Mouse (Mus musculus) large intestine, adult 2 months (tissue): Measurements from ENCODE around the gene Gabrd. TPM values are rescaled to one million over a fixed set of nuclear protein-coding genes. Genes with fewer than 3 reads are reported as not detected.

Source experiments
- DNase-seq: peaks from one replicate; pipeline ENCODE4 v3.0.0-alpha.2; 2012; ENCODE audit warnings: low read depth, low spot score
- WGBS: fragments of 180-500 bp; shearing (Covaris S2); methylation state at CpG from one replicate; pipeline ENCODE4 v1.1.7; 2018; 5-methylcytosine and 5-hydroxymethylcytosine counted together
- polyA plus RNA-seq: library from polyadenylated mRNA; depleted of rRNA; stranded (reverse); fragments of >200 nt; gene quantifications from 2 replicates; pipeline ENCODE4 v1.2.3, GENCODE M21; 2012; rRNA removed

Gabrd gene
- polyA plus RNA-seq, 1 experiment = 0.94 TPM

DNA sequence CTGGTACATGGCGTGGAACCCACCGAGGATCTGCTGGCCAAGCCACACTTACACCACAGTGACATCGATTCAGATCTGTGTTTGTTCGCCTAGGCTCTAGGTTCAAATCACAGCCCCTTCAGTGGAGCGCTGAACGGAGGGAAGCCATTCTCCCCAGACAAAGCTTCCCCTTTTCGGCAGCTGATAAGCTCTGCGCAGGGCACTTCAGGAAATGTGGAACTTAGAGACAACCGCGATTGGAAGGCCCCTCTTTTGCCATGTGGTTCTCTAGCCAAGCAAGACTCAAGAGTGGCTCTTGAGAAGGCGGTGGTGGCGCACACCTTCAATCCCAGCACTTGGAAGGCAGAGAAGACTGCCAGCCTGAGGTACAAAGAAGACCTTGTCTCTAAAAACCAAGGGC lies 51.6 kb downstream of the Gabrd start:
- 89% methylated on average over 12 of the region's 12 CpGs for WGBS
- DNase-seq = no peak

GRCm38 (mm10) chr4:155345608-155345953 lies 52.3 kb downstream of the Gabrd start:
- no peak for DNase-seq
- 33% methylated on average over 16 of the region's 16 CpGs for WGBS

- 56% methylated on average over 47 of the region's 47 CpGs for WGBS
- no peak for DNase-seq
Measured at GRCm38 (mm10) chr4:155344716-155345607, 53.0 kb downstream of the Gabrd start.

- 65% methylated on average over 3 of the region's 3 CpGs for WGBS
- DNase-seq = no peak
Measured at GRCm38 (mm10) chr4:155344299-155344600, 53.7 kb downstream of the Gabrd start.

DNA sequence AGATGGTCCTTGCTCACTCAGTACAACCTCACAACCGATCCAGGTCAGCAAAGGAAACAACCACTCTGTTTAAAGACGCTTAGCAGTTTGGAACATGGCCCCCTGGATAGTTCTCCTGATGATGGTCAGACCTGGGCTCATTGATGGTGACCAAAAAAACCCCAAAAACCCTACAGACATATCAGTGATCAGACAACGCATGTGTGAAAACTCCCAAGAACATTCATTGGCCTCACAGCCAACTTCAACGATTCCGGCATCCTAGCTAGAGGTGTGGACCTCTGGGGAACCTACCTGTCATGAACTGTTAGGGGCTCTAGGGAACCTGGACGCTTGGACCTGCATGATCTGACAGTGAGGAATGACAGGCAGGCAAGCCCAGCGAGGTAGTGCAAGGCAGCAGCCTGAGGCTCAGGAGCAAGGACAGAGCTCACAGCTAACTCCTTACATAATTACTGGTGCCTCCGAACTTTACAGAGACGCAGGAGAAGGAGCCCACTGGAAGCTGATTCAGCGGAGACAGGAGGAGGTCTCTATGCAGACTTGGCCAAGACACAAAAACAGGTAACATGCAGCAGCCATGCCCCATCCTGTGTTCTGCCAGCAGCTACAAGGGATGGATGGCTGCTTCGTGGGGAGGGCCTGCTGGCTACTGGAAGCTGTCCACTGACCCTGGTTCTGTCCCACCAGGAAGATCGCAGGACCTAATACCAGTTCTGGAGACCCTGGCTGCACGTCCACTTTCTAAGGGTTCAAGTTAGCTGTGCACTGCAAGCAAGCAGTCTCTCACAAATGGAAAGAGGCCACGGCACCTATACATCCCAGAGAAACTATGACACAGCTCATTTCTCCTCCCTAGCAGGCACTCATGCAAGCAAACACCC lies 54.3 kb downstream of the Gabrd start:
- DNase-seq = no peak
- WGBS = 86% methylated on average over 14 of the region's 14 CpGs

GRCm38 (mm10) chr4:155336284-155337050 lies 61.4 kb downstream of the Gabrd start:
- 89% methylated on average over 12 of the region's 12 CpGs for WGBS
- DNase-seq = no peak

Other genes with a start within 250 kb of the Gabrd start
- gene Ski, start 175.5 kb downstream of the Gabrd start, polyA plus RNA-seq = 20.3 and 30.8 TPM in 2 replicates
- 56.1 and 59.4 TPM in 2 replicates for gene Faap20, start 148.3 kb downstream of the Gabrd start, polyA plus RNA-seq
- gene Prkcz, start 36.8 kb downstream of the Gabrd start, polyA plus RNA-seq = 79.9 and 81.5 TPM in 2 replicates
- gene Cfap74, start 11.1 kb upstream of the Gabrd start, polyA plus RNA-seq = 1.2 and 2.6 TPM in 2 replicates
- gene Tmem52, start 71.0 kb upstream of the Gabrd start, polyA plus RNA-seq = 0.57 and 2.5 TPM in 2 replicates
- 1,100 and 1,475 TPM in 2 replicates for gene Gnb1, start 93.2 kb upstream of the Gabrd start, polyA plus RNA-seq
- gene Nadk, start 164.3 kb upstream of the Gabrd start, polyA plus RNA-seq = 142 and 164 TPM in 2 replicates
- 11.4 and 23.7 TPM in 2 replicates for gene Slc35e2, start 203.3 kb upstream of the Gabrd start, polyA plus RNA-seq
- gene Cdk11b, start 226.7 kb upstream of the Gabrd start, polyA plus RNA-seq = 43.3 and 43.8 TPM in 2 replicates
- gene Gm10563, start 247.3 kb upstream of the Gabrd start, polyA plus RNA-seq = not detected in 2 replicates